Mouse (Mus musculus) limb, embryonic 11.5 days (tissue): ENCODE results near the gene Pagr1a. TPM values are rescaled to one million over a fixed set of nuclear protein-coding genes. Genes with fewer than 3 reads are reported as not detected.
A peak's percentile ranks its signal among the peaks of the same experiment; 100 is the strongest.

Experiments used
- ATAC-seq: fragments of 200-750 bp; cut with Nextera tagmentation; 2 replicates; pipeline ENCODE4 v1.8.0; 2017; ENCODE audit warnings: low read depth; ENCODE audit not compliant: insufficient number of reproducible peaks, low FRiP score, low TSS enrichment
- DNase-seq: peaks from one replicate; pipeline ENCODE4 v3.0.0-alpha.2; 2015; ENCODE audit warnings: low spot score
- H3K27ac ChIP-seq: fragments of 300-500 bp; sonication (generic); replicated peaks from 2 replicates; pipeline ENCODE4 v1.5.1; 2014; ENCODE audit warnings: low read depth, mild to moderate bottlenecking, low read length
- H3K27me3 ChIP-seq: fragments of 300-500 bp; sonication (generic); 2 replicates; pipeline ENCODE4 v1.6.1; 2014; ENCODE audit warnings: mild to moderate bottlenecking, low read length, mixed read lengths; ENCODE audit not compliant: control insufficient read depth, insufficient read depth
- H3K36me3 ChIP-seq: fragments of 300-500 bp; sonication (generic); 2 replicates; pipeline ENCODE4 v1.6.1; 2014; ENCODE audit warnings: mild to moderate bottlenecking, low read length, moderate library complexity, mixed read lengths; ENCODE audit not compliant: control insufficient read depth, insufficient read depth
- H3K4me1 ChIP-seq: fragments of 300-500 bp; sonication (generic); 2 replicates; pipeline ENCODE4 v1.6.1; 2014; ENCODE audit warnings: low read length, mixed read lengths; ENCODE audit not compliant: control insufficient read depth, insufficient read depth
- H3K4me2 ChIP-seq: fragments of 300-500 bp; sonication (generic); 2 replicates; pipeline ENCODE4 v1.6.1; 2014; ENCODE audit warnings: low read depth, mild to moderate bottlenecking, moderate library complexity; ENCODE audit not compliant: severe bottlenecking
- H3K4me3 ChIP-seq: fragments of 300-500 bp; sonication (generic); 2 replicates; pipeline ENCODE4 v1.5.1; 2014; ENCODE audit warnings: low read depth, low read length
- H3K9ac ChIP-seq: fragments of 300-500 bp; sonication (generic); 2 replicates; pipeline ENCODE4 v1.6.1; 2014; ENCODE audit warnings: mild to moderate bottlenecking, low read length
- H3K9me3 ChIP-seq: fragments of 300-500 bp; sonication (generic); 2 replicates; pipeline ENCODE4 v1.6.1; 2016; ENCODE audit warnings: low read length; ENCODE audit not compliant: control insufficient read depth
- WGBS: fragments of 180-500 bp; shearing (Covaris S2); extraction: QIAGEN DNeasy Blood & Tissue Kit; methylation state at CpG from one replicate; pipeline ENCODE4 v1.1.7; 2014; 5-methylcytosine and 5-hydroxymethylcytosine counted together
- polyA plus RNA-seq: library from polyadenylated mRNA; unstranded; fragments of >200 nt; fragmentation: Nextera tagmentation; extraction: Ambion mirVana; gene quantifications from 2 replicates; pipeline ENCODE4 v1.2.1, GENCODE M21; 2014

Gene Pagr1a
- polyA plus RNA-seq, 1 experiment from 2014 or later, result 59.5 TPM

DNA sequence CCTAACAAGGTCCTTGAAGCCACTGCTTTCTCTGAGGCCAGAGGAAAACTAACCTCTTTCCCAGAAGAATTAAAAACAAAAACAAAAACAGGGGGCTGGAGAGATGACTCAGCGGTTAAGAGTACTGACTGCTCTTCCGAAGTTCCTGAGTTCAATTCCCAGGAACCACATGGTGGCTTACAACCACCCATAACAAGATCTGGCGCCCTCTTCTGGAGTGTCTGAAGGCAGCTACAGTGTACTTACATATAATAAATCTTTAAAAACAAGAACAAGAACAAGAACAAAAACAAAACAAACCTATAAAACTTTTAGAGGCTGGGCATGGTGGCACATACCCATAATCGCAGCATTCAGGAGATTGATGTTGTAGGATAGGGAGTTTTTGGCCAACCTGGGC lies 20.7 kb downstream of the Pagr1a start:
- H3K9ac ChIP-seq, result no peak overlapping the region
- DNase-seq (no peak), ATAC-seq (no peak)

DNA sequence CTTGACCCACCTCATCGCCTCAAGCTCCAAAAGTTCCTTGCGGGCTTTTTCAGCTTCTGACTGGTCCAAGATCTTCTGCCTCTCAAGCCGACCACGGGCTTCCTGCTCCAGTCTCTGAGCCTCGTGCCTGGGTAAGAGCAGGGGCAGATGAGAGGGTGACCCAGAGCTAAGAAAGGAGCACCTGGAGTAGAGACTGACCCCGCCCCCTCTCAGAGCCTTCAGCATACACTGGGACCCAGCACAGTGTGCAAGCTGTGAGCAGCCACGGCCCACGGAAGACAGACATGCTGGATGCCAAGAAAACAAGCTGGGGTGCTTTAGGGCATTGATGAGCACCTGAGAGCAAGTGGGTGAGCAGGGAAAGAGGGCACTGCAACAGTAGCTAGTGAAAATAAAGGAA lies 28.3 kb downstream of the Pagr1a start:
- DNase-seq (no peak), ATAC-seq (no peak)
- 74% methylated on average over 8 of the region's 8 CpGs for WGBS
- Histone ChIP-seq H3K27ac (no peak overlapping the region), H3K4me3 (no peak overlapping the region), H3K27me3 (no peaks in the 10 kb centered on the region), H3K9me3 (no peaks in the 10 kb centered on the region), H3K4me2 (no peak overlapping the region), H3K9ac (no peak overlapping the region), H3K4me1 (no peaks in the 10 kb centered on the region), H3K36me3 (no peaks in the 10 kb centered on the region)

More for the DNA sequence above, 20.7 kb downstream of the Pagr1a start:
- Histone ChIP-seq H3K27ac (no peak overlapping the region), H3K36me3 (no peaks in the 10 kb centered on the region; the same call in 1 of the 2 replicates), H3K9me3 (no peaks in the 10 kb centered on the region), H3K4me1 (no peaks in the 10 kb centered on the region), H3K4me2 (no peak overlapping the region), H3K4me3 (no peak overlapping the region), H3K27me3 (no peaks in the 10 kb centered on the region)
- WGBS, result 83% methylated on average over 4 of the region's 4 CpGs

DNA sequence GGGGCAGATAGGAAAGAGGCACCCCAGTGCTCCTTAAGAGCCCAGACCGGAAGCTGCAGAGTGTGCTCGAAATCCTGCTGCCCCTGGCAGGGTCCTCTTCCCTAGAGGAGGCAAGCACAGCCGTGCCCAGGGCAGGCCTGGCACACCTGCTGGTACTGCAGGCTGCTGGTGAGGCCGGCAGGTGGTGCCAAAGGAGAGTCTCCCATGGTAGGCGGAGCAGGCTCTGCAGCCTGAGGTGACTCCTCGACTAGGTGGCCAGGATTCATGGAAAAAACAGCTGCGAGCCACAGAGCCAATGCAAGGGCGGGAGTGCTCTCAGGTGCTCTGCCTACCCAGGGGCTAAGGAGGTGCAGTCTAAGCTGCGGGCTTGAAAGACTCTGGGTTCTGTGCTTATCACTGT lies 30.8 kb downstream of the Pagr1a start:
- WGBS, result 40% methylated on average over 9 of the region's 9 CpGs
- H3K9me3 ChIP-seq, result no peaks in the 10 kb centered on the region

DNA sequence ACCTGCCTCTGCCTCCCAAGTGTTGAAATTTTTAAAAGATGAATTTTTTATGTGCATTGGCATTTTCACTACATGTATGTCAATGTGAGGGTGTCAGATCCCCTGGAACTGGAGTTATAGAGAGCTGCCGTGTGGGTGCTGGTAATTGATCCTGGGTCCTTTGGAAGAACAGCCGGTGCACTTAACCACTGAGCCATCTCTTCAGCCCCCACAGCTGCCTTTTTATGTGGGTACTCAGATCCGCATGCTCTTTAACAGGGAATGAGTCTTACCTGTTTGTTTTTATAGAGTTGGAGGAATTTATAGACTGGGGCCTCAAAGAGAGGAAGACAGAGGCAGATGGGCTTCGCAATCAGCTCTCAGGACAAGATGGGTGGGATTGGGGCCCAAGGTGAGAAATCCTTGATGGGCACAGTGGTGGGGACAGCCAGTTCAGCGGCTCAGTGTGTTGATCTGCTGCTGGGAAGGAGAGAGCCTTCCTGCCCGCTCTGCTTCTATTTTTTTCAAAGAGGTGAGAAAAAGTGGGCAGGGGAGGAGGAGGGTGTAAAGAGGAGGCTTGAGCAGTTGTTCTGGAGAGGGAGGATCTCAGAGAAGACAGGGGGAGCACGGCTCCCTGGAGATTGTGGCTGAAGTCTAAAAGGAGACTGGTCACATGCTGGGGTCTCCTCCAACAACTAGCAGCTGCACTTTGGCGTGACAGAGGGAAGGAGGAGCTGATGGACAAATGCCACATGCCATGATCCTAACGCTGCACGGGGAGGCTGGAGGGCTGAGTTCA lies 32.3 kb downstream of the Pagr1a start:
- peaks cover 3% of the 10 kb centered on the region; the same call in 1 of the 2 replicates for H3K36me3 ChIP-seq
- H3K4me1 ChIP-seq, result no peaks in the 10 kb centered on the region
- H3K4me3 ChIP-seq, result no peak overlapping the region
- H3K27ac ChIP-seq, result no peak overlapping the region
- no peak overlapping the region for H3K4me2 ChIP-seq
- no peak for ATAC-seq
- DNase-seq, result no peak
- 35% methylated on average over 10 of the region's 10 CpGs for WGBS
- H3K27me3 ChIP-seq, result no peaks in the 10 kb centered on the region
- H3K9ac ChIP-seq, result no peak overlapping the region
- no peaks in the 10 kb centered on the region for H3K9me3 ChIP-seq

More for the DNA sequence above, 30.8 kb downstream of the Pagr1a start:
- Histone ChIP-seq H3K4me3 (no peak overlapping the region), H3K4me2 (no peak overlapping the region), H3K36me3 (no peaks in the 10 kb centered on the region), H3K27ac (no peak overlapping the region), H3K4me1 (no peaks in the 10 kb centered on the region), H3K27me3 (no peaks in the 10 kb centered on the region), H3K9ac (no peak overlapping the region)
- DNase-seq, result peak; percentile 36
- ATAC-seq, result no peak

DNA sequence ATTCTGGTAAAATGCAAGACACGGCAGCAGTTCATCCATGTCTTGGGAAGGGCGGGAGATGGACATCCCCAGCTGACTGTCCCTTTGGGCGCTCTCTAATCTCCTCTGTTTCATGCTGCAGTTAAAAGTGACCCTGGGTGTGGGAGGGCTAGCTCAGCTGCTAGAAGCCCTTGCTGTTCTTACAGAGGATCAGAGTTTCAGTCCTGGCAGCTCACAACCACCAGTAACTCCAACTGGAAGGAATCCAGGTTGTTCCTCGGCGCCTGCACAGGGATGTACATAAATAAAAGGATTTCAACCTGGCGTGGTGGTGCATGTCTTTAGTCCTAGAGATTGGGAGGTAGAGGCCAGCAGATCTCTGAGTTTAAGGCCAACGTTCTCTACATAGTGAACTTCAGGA lies 34.0 kb downstream of the Pagr1a start:
- Histone ChIP-seq H3K9me3 (no peaks in the 10 kb centered on the region), H3K27ac (no peak overlapping the region), H3K9ac (no peak overlapping the region), H3K4me3 (no peak overlapping the region), H3K4me2 (no peak overlapping the region), H3K4me1 (no peaks in the 10 kb centered on the region), H3K36me3 (peaks cover 14% of the 10 kb centered on the region; the same call in 1 of the 2 replicates), H3K27me3 (no peaks in the 10 kb centered on the region)
- 85% methylated on average over 7 of the region's 7 CpGs for WGBS
- ATAC-seq, result no peak
- no peak for DNase-seq

DNA sequence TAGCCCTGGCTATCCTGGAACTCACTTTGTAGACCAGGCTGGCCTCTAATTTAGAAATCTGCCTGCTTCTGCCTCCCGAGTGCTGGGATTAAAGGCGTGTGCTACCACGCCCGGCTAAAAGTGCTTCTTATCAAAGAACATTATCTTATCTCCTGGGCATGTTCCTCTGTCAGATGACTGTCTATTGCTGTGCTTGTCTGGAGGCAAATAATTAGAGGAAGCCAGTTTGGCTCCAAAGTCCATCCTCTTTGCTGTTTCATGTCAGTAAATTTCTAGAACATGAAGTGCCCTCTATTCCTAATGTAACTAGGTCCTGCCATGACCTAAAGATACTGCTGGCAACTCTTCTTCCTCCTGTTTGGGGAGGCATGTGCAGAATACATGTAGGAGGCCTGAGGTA lies 35.1 kb downstream of the Pagr1a start:
- Histone ChIP-seq H3K27ac (no peak overlapping the region), H3K27me3 (no peaks in the 10 kb centered on the region), H3K4me1 (no peaks in the 10 kb centered on the region), H3K4me2 (no peak overlapping the region), H3K9ac (no peak overlapping the region), H3K36me3 (peaks cover 17% of the 10 kb centered on the region; the same call in 1 of the 2 replicates), H3K4me3 (no peak overlapping the region), H3K9me3 (no peaks in the 10 kb centered on the region)
- DNase-seq (no peak), ATAC-seq (no peak)
- 95% methylated on average over 4 of the region's 4 CpGs for WGBS

DNA sequence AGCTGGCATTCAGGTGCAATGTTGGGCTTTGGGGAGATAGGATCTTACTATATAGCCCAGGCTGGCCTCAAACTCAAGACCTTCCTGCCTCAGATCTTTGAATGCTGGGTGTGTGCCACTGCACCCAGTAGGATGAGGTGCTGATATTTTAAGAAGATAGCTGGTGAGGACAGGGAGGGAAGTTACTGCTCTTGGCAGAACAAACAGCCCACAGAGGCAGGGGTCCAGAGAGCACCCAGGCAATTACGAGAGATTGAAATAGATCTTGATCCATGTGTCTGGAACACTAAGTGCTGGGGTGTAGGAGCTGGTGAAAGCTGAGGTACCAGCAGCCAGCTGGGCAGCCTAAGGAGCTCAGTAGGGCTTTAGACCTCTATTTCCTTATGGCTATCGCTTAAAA lies 35.6 kb downstream of the Pagr1a start:
- no peak overlapping the region for H3K27ac ChIP-seq
- WGBS, result 92% methylated on average over 2 of the region's 2 CpGs
- no peak overlapping the region for H3K4me3 ChIP-seq
- DNase-seq (no peak), ATAC-seq (no peak)
- H3K27me3 ChIP-seq, result no peaks in the 10 kb centered on the region
- peaks cover 17% of the 10 kb centered on the region; the same call in 1 of the 2 replicates for H3K36me3 ChIP-seq
- H3K4me1 ChIP-seq, result no peaks in the 10 kb centered on the region
- no peak overlapping the region for H3K9ac ChIP-seq
- H3K4me2 ChIP-seq, result no peak overlapping the region
- H3K9me3 ChIP-seq, result no peaks in the 10 kb centered on the region

DNA sequence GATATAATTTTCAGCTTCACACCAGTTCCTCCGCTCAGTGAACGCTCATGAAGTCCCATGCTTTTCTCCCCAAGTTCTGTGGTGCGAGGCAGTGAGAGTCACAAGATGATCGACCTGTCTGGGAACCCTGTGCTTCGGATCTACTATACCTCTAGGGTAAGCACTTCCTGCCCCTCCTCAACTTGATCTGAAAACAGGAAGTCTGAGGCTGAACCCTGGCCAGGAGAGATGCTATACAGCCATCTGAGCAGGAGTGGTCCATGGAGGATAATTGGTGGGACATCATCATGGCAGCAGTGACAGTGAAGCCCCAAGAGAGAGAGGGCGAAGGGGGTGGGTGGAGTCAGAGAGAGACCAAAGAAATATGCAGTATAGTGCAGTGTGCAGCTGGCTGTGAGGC lies 38.3 kb downstream of the Pagr1a start:
- H3K4me3 ChIP-seq, result no peak overlapping the region
- H3K27ac ChIP-seq, result no peak overlapping the region
- no peaks in the 10 kb centered on the region; the same call in 1 of the 2 replicates for H3K4me1 ChIP-seq
- DNase-seq (no peak), ATAC-seq (no peak)
- H3K4me2 ChIP-seq, result no peak overlapping the region
- H3K9me3 ChIP-seq, result no peaks in the 10 kb centered on the region
- WGBS, result 94% methylated on average over 6 of the region's 6 CpGs
- H3K27me3 ChIP-seq, result no peaks in the 10 kb centered on the region
- no peak overlapping the region for H3K9ac ChIP-seq
- peaks cover 17% of the 10 kb centered on the region; the same call in 1 of the 2 replicates for H3K36me3 ChIP-seq
